Mouse (Mus musculus) retina, embryonic 14.5 days (tissue): ENCODE results near the gene Fndc9.

Source experiments
- DNase-seq: peaks from one replicate; pipeline ENCODE4 v3.0.0-alpha.2; 2015; ENCODE audit warnings: low spot score

The Fndc9 gene

DNA sequence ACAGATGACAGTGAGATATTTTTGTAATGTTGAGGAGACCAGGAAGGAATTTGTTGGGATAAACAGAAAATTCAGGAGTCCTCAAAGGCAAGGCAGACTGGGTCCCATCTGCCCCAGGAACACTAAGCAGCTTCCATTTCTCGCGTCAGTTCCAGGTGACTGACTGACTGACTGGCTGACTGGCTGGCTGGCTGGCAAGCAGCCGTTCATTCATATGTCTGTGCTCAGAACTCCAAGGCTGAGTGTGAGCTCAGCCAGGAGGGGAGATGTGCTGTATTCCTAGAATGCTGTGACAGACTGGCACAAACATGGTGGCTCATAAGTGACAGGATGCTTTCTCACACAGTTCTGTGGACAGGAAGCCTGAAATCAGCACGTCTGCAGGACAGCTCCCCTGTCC is 1.4 kb upstream of the Fndc9 start:
- DNase-seq: no peak

DNA sequence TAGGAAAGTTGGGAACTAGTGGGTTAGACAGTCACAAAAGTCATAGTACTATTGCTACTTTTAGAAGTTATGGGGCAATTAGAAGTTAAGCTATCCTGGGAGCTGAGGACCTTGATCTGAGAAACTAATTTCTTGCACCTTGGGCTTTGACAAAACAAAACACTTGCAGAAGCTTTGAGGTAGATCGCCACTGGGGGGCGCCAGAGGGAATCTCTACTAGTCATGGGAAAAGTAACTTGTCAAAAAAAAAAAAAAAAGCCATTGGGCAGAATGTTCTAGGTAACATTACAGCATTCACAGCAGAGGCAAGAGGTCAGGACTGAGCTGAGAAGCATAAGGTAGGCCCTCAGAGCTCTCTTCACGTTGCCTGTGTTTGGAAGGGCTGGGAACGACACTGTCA is 1.6 kb downstream of the Fndc9 start:
- DNase-seq: peak; percentile 74

DNA sequence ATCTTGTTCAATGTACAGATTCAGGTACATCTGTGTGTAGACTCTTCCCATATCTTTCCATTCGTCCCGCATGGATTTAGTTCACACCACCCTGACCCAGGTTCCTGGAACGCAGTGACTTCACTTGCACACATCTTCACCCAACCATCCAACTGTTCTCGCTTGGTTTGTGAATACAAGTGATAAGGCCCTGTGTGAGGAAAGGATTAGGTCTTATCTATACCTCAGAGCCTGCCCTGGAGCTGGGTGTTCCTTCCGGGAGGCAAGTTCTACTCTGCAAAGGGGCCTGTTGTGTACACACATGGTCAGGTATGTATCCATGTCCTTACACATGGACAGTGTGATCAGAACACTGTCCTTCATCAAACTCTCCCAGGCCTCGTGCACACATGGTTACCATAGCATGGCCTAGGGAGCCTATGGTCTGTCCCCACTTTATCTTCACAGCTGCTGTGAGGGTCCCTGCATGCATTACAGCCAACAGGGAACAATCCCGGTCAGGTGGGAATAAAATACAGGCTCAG is 5.9 kb downstream of the Fndc9 start:
- no peak for DNase-seq

DNA sequence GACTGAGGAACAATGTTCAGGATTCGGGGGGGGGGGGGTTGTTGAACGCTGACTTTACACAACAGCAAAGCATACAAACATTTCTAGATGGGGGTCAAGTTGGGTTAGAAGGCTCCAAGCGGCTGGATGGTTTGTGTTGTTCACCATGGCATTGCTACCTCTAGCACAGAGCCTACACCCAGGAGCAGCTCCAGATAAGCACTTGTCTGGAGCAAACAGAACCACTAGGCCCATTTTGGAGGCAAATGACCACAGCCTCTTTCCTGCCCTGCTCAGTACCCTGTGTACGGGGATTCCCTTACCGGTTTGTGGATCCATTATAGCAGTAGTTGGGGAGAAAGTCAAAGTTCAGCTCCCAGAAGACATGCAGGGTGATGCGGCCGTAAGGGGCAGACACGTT is 6.7 kb downstream of the Fndc9 start:
- no peak for DNase-seq

DNA sequence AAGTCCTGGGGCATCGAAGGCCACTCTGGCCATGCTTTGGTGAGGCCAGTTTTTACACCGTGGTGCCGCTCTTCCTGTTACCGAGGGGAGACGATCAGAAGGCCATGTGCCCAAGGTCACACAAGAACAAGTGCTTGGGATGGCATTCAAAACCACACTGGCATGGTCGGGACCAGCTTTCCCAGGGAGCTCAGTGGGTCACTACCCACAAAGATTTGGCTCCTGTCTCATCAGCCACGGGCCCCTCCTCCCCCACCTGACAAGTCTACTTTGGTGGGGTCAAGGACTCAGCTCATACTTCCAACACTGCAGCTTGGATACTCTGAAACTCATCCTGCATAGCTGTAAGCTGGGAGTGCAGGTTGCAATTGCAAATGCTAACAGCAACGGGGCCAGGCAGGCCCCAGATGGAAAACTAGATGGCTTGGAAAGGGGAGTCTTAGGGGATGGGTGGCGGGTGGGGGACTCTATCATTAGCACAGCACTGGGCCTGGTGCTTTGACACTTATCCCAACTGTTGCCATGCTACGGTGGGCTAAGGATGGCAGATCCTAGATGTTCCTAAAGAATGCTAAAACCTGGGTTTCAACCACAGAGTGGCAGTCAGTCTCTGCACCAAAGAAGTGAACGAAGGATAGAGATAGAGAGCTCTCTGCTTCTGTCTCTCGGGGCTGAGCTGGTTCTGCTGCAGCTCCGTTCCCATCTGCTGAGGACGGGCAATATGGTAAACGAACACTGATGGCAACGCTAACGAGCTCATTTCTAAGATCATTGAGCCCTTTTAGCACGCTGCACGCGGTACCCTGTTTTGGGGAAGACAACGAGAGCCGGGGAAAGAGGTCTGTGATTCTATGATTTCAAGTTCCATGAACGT is 9.6 kb downstream of the Fndc9 start:
- DNase-seq: no peak

DNA sequence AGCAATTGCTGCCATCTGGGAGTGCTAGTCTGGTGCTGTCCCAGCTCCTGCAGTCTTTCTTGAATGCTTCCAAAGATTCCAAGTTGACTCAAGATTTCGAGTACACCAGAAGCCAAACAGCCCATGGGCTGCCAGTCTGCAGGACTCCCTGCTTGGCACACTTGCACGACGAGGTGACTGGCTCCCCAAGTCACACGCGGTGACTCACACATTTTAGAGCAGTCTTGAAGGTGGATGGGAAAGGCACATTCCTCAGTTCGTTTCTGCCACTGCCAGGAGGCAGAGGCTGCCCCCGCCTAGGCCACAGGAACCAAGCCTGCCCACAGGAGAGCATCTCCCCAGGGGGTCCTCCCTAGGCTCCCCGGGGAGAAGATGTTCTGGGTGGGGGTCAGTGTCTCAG is 10.6 kb downstream of the Fndc9 start:
- DNase-seq: no peak

DNA sequence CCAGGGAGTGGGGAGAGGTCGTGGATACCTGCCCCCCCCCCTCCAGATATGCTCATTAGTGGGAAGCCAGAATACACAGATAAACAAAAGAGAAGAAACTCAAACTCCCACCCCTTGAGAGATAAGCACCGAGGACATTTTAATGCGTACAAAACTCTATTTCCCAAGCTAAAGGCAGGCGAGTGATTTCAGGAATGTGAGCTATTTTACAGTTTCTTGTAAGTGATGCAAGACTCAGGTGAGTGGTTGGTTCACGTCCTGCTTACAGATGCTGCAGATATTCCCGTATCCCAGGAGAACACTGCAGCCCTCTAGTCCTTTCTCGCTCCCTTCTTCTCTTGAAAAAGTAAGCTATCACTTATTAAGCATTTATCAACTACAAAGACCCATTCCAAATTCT is 11.1 kb downstream of the Fndc9 start:
- DNase-seq: no peak

DNA sequence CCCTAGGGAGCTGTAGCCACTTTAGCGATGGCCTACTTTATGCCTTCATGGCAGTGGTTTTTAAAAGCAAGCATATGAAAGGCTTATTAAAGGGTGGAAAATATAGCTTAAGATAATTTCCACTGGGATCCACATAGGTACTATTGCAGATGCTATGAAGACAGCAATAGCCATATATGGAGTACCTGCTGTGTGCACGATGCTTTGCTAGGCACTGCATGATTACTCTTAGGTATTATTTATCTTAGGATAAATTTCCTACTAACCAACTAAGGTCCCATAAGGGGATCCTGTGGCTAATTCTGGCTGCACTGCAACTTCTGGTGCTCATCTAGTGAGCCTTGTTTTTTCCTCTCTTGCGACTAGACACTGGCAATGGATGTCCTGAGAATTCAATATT is 13.0 kb downstream of the Fndc9 start:
- DNase-seq: no peak

DNA sequence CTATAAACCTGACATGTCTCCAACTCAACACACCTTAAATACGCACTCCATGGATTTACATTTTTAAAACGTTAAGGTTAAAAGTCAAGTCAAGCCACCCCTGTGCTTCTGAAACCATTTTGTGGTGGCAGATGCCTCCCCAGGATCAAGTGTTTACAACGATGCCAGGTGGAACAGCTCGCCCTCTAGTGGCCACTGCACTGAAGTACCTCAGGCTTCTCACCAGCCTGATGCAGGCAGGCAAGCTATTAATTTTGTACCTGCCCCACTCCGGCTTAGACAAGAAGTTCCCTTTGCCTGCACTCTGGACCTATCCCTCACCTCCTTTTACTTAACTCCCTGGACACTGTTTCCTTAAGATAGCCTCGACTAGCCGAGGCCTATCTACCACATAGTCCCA is 16.7 kb downstream of the Fndc9 start:
- DNase-seq: peak; percentile 76

DNA sequence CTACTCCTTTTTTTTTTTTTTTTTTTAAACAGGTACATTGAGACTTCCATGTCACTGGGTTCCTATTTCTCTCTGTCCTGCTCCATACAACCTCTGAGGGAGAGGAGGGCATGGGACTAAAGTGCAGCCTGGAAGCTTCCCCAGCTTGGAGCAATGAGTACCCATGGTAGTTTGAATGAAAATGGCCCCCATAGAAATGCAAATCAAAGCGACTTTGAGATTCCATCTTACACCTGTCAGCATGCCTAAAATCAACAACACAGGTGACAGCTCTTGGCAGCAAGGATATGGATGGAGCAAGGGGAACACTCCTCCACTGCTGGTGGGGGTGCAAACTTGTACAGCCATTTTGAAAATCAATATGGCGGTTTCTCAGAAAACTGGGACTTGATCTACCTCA is 20.0 kb downstream of the Fndc9 start:
- no peak for DNase-seq

DNA sequence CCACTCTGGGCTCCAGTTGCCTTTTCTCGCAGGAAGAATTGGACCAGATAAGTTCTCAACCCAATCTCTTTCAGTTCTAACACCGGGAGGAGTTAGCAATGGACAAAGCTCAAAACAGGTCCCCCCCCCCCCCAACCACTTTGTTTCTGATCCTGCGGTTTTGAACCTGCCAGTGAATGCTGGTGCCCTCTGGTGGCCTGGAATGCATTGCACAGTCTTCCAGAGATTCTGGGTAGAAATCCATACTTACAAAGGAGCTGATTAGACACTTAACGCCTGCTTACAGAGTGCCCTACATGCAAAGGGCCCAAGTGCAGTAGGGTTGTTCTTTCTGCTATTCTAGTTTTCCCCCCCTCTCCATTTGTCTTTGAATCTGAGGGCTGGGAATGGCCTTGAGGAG is 22.9 kb downstream of the Fndc9 start:
- DNase-seq: peak; percentile 36

DNA sequence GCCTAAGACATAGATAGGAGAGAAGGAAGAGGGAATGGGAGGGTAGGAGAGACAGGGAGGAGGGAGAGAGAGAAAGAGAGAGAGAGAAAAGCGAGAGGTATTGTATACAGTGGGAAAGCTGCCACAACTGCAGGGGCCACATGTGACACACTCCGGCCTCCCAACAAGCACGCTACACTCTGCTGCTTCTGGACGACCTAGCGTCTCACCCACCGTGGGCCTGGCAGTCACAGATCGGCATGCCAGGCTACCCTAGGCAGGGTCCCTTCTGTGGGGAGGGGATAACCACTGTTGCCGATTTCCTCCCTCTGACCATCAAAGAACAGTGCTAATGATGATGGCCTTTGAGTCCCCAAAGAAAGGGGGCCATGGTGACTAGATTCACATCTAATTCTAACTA is 23.4 kb downstream of the Fndc9 start:
- no peak for DNase-seq

DNA sequence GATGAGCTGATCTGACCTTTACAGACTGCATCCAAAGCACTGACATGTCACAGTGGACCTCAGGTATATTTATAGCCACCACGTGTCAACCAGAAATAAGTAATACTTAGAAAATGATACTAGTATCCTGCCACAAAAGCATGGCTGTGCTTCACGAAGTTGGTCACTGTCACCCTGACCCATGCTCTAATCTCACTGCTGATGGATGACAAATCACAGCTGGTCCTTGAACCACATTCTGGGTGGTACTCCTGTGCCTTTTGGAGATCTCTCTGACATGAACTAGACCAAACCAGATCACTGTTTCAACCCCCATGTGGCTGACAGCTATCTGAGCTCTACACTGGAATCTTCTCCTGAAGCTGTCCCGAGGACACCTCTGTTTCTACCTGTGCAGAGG is 27.5 kb downstream of the Fndc9 start:
- no peak for DNase-seq

DNA sequence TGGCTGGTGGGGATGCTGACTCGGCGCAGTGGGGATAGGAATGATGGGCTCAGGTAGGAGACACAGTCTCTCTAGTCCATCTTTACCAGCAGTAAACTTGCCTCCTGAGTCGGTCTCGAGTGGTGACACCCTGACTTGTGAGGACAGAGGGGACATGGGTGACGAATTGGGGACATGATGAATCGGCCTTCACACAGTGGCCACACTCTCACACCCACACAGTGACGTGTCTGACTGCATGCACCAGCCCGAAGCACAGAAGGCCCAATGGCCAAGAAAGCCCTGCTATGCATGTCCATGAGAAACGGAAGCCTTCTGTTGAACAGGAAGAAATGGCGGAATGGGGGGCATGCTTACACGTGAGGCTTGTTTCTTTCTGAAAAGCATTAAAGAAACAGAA is 28.0 kb downstream of the Fndc9 start:
- no peak for DNase-seq

DNA sequence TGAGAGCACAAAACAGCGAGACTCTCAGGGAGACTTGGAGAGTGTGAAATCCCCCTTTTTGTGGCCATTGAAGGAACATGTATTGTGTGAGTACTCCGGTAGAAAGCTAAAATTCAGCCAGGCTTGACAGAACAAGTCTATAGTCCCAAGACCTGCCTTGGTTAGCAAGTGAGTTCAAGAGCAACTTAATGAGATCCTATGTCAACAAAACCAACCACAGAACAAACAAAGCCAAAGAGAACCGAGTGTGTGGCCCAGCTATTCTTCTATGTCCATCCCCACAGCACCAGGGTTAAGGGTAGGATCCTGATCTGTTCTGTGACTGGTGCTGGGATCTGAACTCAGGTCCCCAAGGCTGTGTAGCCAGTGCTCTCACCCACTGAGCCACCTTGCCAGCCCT is 29.3 kb downstream of the Fndc9 start:
- DNase-seq: no peak

DNA sequence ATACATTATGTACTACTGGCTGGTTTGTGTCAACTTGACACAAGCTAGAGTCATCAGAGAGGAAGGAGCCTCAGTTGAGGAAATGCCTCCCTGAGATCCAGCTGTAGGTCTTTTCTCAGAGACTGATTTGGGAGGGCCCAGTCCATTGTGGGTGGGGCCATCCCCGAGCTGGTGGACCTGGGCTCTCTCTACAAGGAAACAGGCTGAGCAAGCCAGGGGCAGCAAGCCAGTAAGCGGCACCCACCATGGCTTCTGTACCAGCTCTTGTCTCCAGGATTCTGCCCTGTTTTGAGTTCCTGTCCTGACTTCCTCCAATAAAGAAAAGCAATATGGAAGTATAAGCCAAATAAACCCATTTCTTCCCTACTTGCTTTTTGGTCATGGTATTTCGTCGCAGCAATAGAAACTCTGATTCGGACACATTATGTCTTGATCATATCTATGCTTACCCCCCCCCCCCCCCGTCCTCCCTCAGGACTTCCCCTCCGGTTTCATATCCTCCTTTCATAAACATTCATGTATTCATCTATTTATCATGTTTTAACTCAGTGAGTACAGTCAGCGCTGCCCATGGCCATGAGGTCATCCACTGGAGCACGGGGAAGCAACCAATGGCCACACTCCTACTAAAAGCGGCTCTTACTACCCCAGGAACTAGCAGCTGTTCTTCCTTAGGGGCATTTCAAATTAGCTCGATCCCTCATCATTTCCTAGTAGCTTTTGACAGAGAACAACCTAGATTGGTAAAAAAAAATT is 29.9 kb downstream of the Fndc9 start:
- DNase-seq: no peak

DNA sequence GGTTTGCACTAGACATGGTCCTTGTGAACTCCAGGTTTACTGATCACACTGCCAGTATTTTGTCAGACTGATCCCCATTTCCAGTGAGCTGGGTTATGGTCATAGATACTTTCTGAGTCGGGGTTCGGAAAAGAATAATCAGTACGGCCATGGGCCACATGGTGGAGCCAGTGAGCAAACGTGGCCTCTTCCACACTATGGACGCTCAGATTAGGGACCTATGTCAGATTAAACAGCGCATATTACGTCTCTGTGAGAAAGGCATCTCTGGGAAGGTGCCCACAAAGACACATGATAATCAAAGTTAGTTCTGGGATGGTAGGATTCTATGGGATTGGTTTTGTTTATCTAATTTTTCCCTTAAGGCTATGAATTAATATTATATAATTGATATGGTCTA is 33.7 kb downstream of the Fndc9 start:
- peak; percentile 80 for DNase-seq

DNA sequence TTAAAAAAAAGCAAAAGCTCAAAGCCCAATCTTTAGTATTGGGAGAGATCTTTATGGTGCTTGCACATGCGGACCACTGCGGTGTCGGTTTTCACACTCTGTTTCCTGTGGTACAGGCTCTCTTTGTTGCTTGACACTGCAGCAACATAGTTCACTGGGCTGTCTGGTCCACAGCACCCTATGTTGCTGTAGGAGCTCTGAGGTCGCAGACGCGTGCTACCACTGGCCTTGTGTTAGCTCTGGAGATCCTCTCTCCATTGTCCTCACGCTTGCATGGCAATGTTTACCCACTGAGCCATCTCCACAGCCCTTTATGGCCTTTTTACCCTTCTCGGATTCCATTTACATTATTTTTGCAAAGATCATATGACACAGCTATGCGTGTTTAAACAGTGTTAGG is 34.1 kb downstream of the Fndc9 start:
- no peak for DNase-seq

DNA sequence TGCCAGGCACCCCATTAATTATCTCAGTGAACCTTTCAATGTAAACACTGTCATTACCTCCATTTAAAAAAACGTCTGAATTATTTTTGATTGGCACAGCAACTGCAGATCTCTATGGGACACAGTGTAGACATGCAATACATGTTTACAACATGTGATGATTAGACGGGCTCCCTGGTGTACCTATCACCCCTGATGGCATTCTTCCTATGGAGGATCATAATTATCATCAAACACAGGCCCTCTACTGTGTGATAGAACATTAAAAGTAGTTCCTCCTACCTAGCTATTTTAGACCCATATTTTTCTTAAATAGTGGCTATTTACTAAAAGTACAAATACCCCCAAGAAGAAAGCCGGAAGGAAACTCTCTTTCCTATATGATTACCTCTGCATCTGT is 34.6 kb downstream of the Fndc9 start:
- no peak for DNase-seq

DNA sequence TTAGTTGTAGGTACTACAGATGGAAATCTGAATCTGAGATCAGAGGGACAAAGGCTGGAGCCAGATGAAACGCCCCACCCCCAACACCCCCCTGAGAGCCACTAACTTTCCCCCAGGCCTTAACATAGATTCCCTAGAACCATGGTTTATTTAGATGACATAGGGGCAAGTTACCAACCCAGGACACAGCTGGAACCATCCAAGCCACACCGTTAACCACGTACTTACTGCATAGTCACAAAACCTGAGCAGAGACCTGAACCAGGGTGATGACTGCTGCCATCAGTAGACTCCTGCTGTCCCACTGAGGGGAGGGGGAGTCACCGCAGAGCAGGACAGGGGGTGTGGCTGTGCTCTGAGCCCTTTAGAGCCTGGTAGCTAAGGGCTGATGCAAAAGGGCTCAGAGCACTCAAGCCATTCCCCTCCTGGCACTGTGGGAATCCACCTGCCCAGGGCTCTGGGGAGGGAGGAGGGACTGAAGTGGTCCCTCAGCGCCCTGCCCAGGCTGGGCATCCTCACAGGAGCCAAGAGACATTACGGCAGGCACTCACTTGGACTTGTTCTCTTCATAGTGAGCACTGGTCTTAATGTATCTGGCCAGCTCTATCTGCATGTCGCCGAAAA is 36.8 kb downstream of the Fndc9 start:
- DNase-seq: no peak

DNA sequence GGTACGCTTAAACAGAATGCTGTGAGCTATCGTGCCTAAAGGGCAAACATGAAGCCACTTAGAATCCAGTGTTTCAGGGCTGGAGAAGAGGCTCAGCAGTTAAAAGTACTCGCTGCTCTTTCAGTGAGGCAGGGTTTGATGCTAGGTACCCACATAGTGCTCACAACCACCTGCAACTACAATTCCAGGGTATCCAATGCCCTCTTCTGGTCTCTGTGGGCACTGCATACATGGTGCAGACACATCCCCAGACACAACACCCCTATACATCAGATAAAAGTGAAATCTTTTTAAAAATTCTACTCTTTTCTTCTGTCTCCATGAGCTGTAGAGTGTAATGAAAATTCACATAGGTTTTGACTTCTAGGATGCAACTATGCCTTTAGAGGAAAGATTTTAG is 38.6 kb downstream of the Fndc9 start:
- no peak for DNase-seq

DNA sequence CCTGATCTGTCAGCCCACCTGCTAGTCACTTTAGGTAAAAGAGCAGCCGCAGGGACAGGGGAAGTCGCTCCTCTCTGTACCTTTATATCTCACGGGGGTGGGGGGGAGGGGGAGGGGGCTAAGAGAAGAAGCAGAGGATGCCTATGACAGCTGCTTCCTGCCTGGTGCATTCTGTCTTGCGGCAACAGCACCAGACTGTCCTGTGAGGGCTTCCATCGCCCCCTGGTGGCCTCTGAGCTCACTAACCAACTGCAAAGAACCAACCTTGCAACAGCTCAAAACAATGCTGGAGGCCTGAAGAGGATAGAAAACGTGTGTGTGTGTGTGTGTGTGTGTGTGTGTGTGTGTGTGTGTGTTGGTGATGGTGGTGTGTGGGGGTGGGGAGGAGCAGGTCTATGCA is 40.0 kb downstream of the Fndc9 start:
- DNase-seq: peak; percentile 86

DNA sequence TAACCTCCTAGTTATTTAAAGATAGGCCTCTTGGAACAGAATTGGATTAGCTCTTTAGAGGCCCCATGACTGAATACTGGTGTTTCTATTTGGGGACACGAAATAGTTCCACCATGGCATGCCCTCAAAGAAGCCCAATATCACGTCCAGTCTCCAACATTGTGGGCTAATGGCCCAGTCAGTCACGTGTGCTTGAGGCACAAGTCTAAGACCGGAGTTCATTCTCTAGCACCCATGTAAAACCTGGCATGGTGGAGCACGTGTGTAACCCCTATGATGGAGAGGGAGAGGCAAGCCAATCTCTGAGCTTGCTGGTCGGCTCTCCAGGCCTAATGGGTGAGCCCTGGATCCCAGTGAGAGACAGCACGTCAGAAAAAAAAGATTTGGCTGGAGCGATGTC is 40.8 kb downstream of the Fndc9 start:
- DNase-seq: no peak
